In genomic region chr7:45716952-45717917, GRCm38 (mm10) we compare ENCODE assay signal across 7 mouse cellular contexts. TPM values are rescaled to one million over a fixed set of nuclear protein-coding genes. Genes with fewer than 3 reads are reported as not detected.
DNase-seq lines count a peak whose midpoint lies in the region; ATAC-seq and TF ChIP-seq lines count a peak whose summit lies in the region.

No protein-coding gene starts in this region.

- DNase-seq in neural tube, embryonic 11.5 days (ENCODE audit: low spot score): no peak
- DNase-seq in neural tube, embryonic 10.5 days (ENCODE audit: extremely low spot score, low spot score): no peak
- no peak for DNase-seq in forebrain, embryonic 10.5 days (ENCODE audit: extremely low spot score, low spot score)
- DNase-seq in frontal cortex, postnatal 14 days (ENCODE audit: low spot score in 2 of 2): no peak
- DNase-seq in left cerebral cortex, adult 9 months (ENCODE audit: low spot score in 2 of 2): no peak

- H3K9ac ChIP-seq in neural tube, embryonic 11.5 days (ENCODE audit: low read length): peak overlapping the region; percentile 86
- H3K9ac ChIP-seq in limb, embryonic 12.5 days (replicated peaks): peak overlapping the region; percentile 98

- peaks cover 33% of the 10 kb centered on the region for H3K4me1 ChIP-seq in neural tube, embryonic 11.5 days (ENCODE audit: control insufficient read depth, insufficient read depth, low read length)
- peaks cover 69% of the 10 kb centered on the region for H3K4me1 ChIP-seq in forebrain, embryonic 10.5 days
- peaks cover 48% of the 10 kb centered on the region for H3K4me1 ChIP-seq in limb, embryonic 12.5 days (replicated peaks)
- peaks cover 45% of the 10 kb centered on the region for H3K4me1 ChIP-seq in olfactory bulb, adult 2 months (ENCODE audit: control insufficient read depth, insufficient read depth, low read length)

- no peak for TF ChIP-seq POLR2A in olfactory bulb, adult 2 months (IDR thresholded peaks at IDR 0.05; ENCODE audit: insufficient read depth, low read depth, low read length)

- peak; percentile 14; the same call in 1 of the 2 replicates for ATAC-seq in neural tube, embryonic 11.5 days (ENCODE audit: insufficient read depth, low FRiP score, low TSS enrichment)
- peak; percentile 12; the same call in 1 of the 2 replicates for ATAC-seq in limb, embryonic 12.5 days (ENCODE audit: insufficient number of reproducible peaks, insufficient read depth, low FRiP score, low TSS enrichment, low read depth)

- peaks cover 20% of the 10 kb centered on the region for H3K36me3 ChIP-seq in neural tube, embryonic 11.5 days (ENCODE audit: control insufficient read depth, insufficient read depth, low read length)
- peaks cover 52% of the 10 kb centered on the region for H3K36me3 ChIP-seq in forebrain, embryonic 10.5 days (replicated peaks)
- H3K36me3 ChIP-seq in limb, embryonic 12.5 days: peaks cover 48% of the 10 kb centered on the region

- H3K9me3 ChIP-seq in neural tube, embryonic 11.5 days (ENCODE audit: control insufficient read depth, low read length): no peaks in the 10 kb centered on the region
- no peaks in the 10 kb centered on the region for H3K9me3 ChIP-seq in forebrain, embryonic 10.5 days
- no peaks in the 10 kb centered on the region for H3K9me3 ChIP-seq in limb, embryonic 12.5 days

- 10% methylated on average over 31 of the region's 31 CpGs for WGBS in neural tube, embryonic 11.5 days
- 12% methylated on average over 31 of the region's 31 CpGs for WGBS in forebrain, embryonic 10.5 days
- WGBS in limb, embryonic 12.5 days: 9% methylated on average over 31 of the region's 31 CpGs
- 7% methylated on average over 31 of the region's 31 CpGs for WGBS in olfactory bulb, adult 2 months

- no peak for TF ChIP-seq CTCF in olfactory bulb, adult 2 months (IDR thresholded peaks at IDR 0.05; ENCODE audit: insufficient read depth, low read depth, low read length)

- H3K27ac ChIP-seq in neural tube, embryonic 11.5 days (ENCODE audit: low read depth, low read length): peak overlapping the region; percentile 88
- peak overlapping the region; percentile 98 for H3K27ac ChIP-seq in forebrain, embryonic 10.5 days
- H3K27ac ChIP-seq in limb, embryonic 12.5 days: peak overlapping the region; percentile 91
- H3K27ac ChIP-seq in olfactory bulb, adult 2 months (ENCODE audit: insufficient read depth, low read depth, low read length): peak overlapping the region; percentile 74

- peak overlapping the region; percentile 93 for H3K4me2 ChIP-seq in neural tube, embryonic 11.5 days (ENCODE audit: low read depth)
- H3K4me2 ChIP-seq in limb, embryonic 12.5 days: peak overlapping the region; percentile 94

- peak overlapping the region; percentile 97 for H3K4me3 ChIP-seq in neural tube, embryonic 11.5 days (ENCODE audit: low read depth, low read length)
- H3K4me3 ChIP-seq in forebrain, embryonic 10.5 days: peak overlapping the region; percentile 96
- peak overlapping the region; percentile 95 for H3K4me3 ChIP-seq in limb, embryonic 12.5 days (replicated peaks)
- peak overlapping the region; percentile 87 for H3K4me3 ChIP-seq in olfactory bulb, adult 2 months (ENCODE audit: insufficient read depth, low read depth, low read length)

- H3K27me3 ChIP-seq in neural tube, embryonic 11.5 days (ENCODE audit: control insufficient read depth, insufficient read depth, low read length): no peaks in the 10 kb centered on the region
- H3K27me3 ChIP-seq in forebrain, embryonic 10.5 days (ENCODE audit: poor library complexity, severe bottlenecking): no peaks in the 10 kb centered on the region
- no peaks in the 10 kb centered on the region for H3K27me3 ChIP-seq in limb, embryonic 12.5 days

RNA-seq across cellular contexts. Expression of gene Sphk2, which starts 0.6 kb away (rescaled TPM):
- polyA plus RNA-seq in neural tube, embryonic 11.5 days (2014; fragmentation: Nextera tagmentation; extraction: Ambion mirVana): 23.7 and 25.3 TPM in 2 replicates
- polyA plus RNA-seq in forebrain, embryonic 10.5 days (2016; fragmentation: Nextera tagmentation; extraction: Ambion mirVana): 34.0 and 36.6 TPM in 2 replicates
- 32.5 TPM in 2 replicates for polyA plus RNA-seq in limb, embryonic 12.5 days (2016; fragmentation: Nextera tagmentation; extraction: Ambion mirVana)
- not detected in 2 replicates for polyA plus RNA-seq in olfactory bulb, adult 2 months (2012; ENCODE audit: insufficient read depth, insufficient read length, low replicate concordance, missing spikeins)

RNA-seq across cellular contexts. Expression of gene Rpl18, which starts 2.0 kb away (rescaled TPM):
- 929 and 960 TPM in 2 replicates for polyA plus RNA-seq in neural tube, embryonic 11.5 days (2014; fragmentation: Nextera tagmentation; extraction: Ambion mirVana)
- 1,181 and 1,186 TPM in 2 replicates for polyA plus RNA-seq in forebrain, embryonic 10.5 days (2016; fragmentation: Nextera tagmentation; extraction: Ambion mirVana)
- 990 and 1,038 TPM in 2 replicates for polyA plus RNA-seq in limb, embryonic 12.5 days (2016; fragmentation: Nextera tagmentation; extraction: Ambion mirVana)
- not detected in 2 replicates for polyA plus RNA-seq in olfactory bulb, adult 2 months (2012; ENCODE audit: insufficient read depth, insufficient read length, low replicate concordance, missing spikeins)

RNA-seq across cellular contexts. Expression of gene Fam83e, which starts 3.8 kb away (rescaled TPM):
- polyA plus RNA-seq in neural tube, embryonic 11.5 days (2014; fragmentation: Nextera tagmentation; extraction: Ambion mirVana): 0.28 and 0.42 TPM in 2 replicates
- polyA plus RNA-seq in forebrain, embryonic 10.5 days (2016; fragmentation: Nextera tagmentation; extraction: Ambion mirVana): 2.6 and 3.3 TPM in 2 replicates
- 1.0 and 1.3 TPM in 2 replicates for polyA plus RNA-seq in limb, embryonic 12.5 days (2016; fragmentation: Nextera tagmentation; extraction: Ambion mirVana)
- not detected in 2 replicates for polyA plus RNA-seq in olfactory bulb, adult 2 months (2012; ENCODE audit: insufficient read depth, insufficient read length, low replicate concordance, missing spikeins)

RNA-seq across cellular contexts. Expression of gene Spaca4, which starts 8.4 kb away (rescaled TPM):
- polyA plus RNA-seq in neural tube, embryonic 11.5 days (2014; fragmentation: Nextera tagmentation; extraction: Ambion mirVana): not detected in 2 replicates
- 0.50 TPM in 1 of 2 replicates, not detected in the other for polyA plus RNA-seq in forebrain, embryonic 10.5 days (2016; fragmentation: Nextera tagmentation; extraction: Ambion mirVana)
- not detected in 2 replicates for polyA plus RNA-seq in limb, embryonic 12.5 days (2016; fragmentation: Nextera tagmentation; extraction: Ambion mirVana)
- not detected in 2 replicates for polyA plus RNA-seq in olfactory bulb, adult 2 months (2012; ENCODE audit: insufficient read depth, insufficient read length, low replicate concordance, missing spikeins)

RNA-seq across cellular contexts. Expression of gene Dbp, which starts 12.3 kb away (rescaled TPM):
- 3.3 and 3.7 TPM in 2 replicates for polyA plus RNA-seq in neural tube, embryonic 11.5 days (2014; fragmentation: Nextera tagmentation; extraction: Ambion mirVana)
- polyA plus RNA-seq in forebrain, embryonic 10.5 days (2016; fragmentation: Nextera tagmentation; extraction: Ambion mirVana): 2.6 and 2.7 TPM in 2 replicates
- polyA plus RNA-seq in limb, embryonic 12.5 days (2016; fragmentation: Nextera tagmentation; extraction: Ambion mirVana): 6.4 and 8.5 TPM in 2 replicates
- 386 TPM in 1 of 2 replicates, not detected in the other for polyA plus RNA-seq in olfactory bulb, adult 2 months (2012; ENCODE audit: insufficient read depth, insufficient read length, low replicate concordance, missing spikeins)
